Mouse (Mus musculus): Measurements from ENCODE around the gene Chrm1. TPM values are rescaled to one million over a fixed set of nuclear protein-coding genes. Genes with fewer than 3 reads are reported as not detected.

Chrm1 gene
- polyA plus RNA-seq, 1 experiment = not detected

GRCm38 (mm10) chr19:8672859-8673258, 9.3 kb downstream of the Chrm1 start:
- TF ChIP-seq CTCF (IDR thresholded peaks at IDR 0.05; ENCODE audit: control insufficient read depth, insufficient read depth, low read length) (no peak), POLR2A (IDR thresholded peaks at IDR 0.05; ENCODE audit: borderline replicate concordance, control insufficient read depth, low read depth, low read length) (no peak)
- no peaks in the 10 kb centered on the region; the same call in 1 of the 2 replicates for H3K4me1 ChIP-seq (ENCODE audit: control insufficient read depth, insufficient read depth, low read length)
- 73% methylated on average over 3 of the region's 3 CpGs for WGBS
- H3K27ac ChIP-seq (ENCODE audit: control insufficient read depth, insufficient read depth, low read depth, low read length, poor library complexity) = no peak overlapping the region
- no peak overlapping the region for H3K4me3 ChIP-seq (replicated peaks; ENCODE audit: control insufficient read depth, low read depth, low read length)

- TF ChIP-seq CTCF (IDR thresholded peaks at IDR 0.05; ENCODE audit: control insufficient read depth, insufficient read depth, low read length) = no peak
- no peak for TF ChIP-seq POLR2A (IDR thresholded peaks at IDR 0.05; ENCODE audit: borderline replicate concordance, control insufficient read depth, low read depth, low read length)
- Histone ChIP-seq H3K4me3 (replicated peaks; ENCODE audit: control insufficient read depth, low read depth, low read length) (no peak overlapping the region), H3K4me1 (ENCODE audit: control insufficient read depth, insufficient read depth, low read length) (no peaks in the 10 kb centered on the region; the same call in 1 of the 2 replicates), H3K27ac (ENCODE audit: control insufficient read depth, insufficient read depth, low read depth, low read length, poor library complexity) (no peak overlapping the region)
- 27% methylated on average over 9 of the region's 9 CpGs for WGBS
Observed at GRCm38 (mm10) chr19:8673336-8674063, 9.9 kb downstream of the Chrm1 start.

- Histone ChIP-seq H3K4me3 (replicated peaks; ENCODE audit: control insufficient read depth, low read depth, low read length) (no peak overlapping the region), H3K4me1 (ENCODE audit: control insufficient read depth, insufficient read depth, low read length) (no peaks in the 10 kb centered on the region; the same call in 1 of the 2 replicates)
- 86% methylated on average over 18 of the region's 18 CpGs for WGBS
Observed at GRCm38 (mm10) chr19:8679031-8679779, 15.6 kb downstream of the Chrm1 start.

DNA sequence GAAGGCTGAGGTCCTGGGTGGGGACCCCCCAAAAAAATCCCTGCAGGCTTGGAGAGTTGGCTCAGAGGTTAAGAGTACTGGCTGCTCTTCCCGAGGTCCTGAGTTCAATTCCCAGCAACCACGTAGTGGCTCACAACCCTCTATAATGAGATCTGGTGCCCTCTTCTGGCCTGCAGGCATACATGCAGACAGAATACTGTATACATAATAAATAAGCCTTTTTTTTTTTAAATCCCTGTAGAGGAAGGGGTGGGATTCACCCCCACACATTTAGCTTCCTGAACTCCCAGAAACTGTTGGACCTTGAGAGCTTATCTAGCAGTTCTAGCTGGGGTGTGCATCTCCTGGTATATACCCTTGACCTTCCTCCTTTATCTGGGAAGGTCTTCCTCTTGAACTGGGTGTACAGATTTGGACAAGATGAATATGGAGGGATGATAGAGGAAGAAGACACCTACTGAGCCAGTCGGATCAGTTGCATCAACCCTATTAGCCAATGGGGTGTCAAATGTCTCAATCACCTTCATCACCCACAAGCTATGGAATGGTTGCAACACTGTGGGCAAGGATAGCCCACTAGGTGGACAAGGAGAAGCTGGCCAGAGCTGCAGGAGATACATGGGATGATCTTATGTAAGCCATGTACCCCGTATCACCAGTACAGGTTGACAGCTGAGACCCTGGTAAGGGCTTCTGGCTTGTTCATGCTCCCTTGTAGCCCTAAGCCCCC, 18.2 kb downstream of the Chrm1 start:
- no peak overlapping the region for H3K4me3 ChIP-seq (replicated peaks; ENCODE audit: control insufficient read depth, low read depth, low read length)
- WGBS = 58% methylated on average over 4 of the region's 4 CpGs
- TF ChIP-seq POLR2A (IDR thresholded peaks at IDR 0.05; ENCODE audit: borderline replicate concordance, control insufficient read depth, low read depth, low read length) (no peak), CTCF (IDR thresholded peaks at IDR 0.05; ENCODE audit: control insufficient read depth, insufficient read depth, low read length) (no peak)
- no peak overlapping the region for H3K27ac ChIP-seq (ENCODE audit: control insufficient read depth, insufficient read depth, low read depth, low read length, poor library complexity)
- H3K4me1 ChIP-seq (ENCODE audit: control insufficient read depth, insufficient read depth, low read length) = no peaks in the 10 kb centered on the region; the same call in 1 of the 2 replicates

More at GRCm38 (mm10) chr19:8679031-8679779, 15.6 kb downstream of the Chrm1 start:
- TF ChIP-seq POLR2A (IDR thresholded peaks at IDR 0.05; ENCODE audit: borderline replicate concordance, control insufficient read depth, low read depth, low read length) = no peak
- TF ChIP-seq CTCF (IDR thresholded peaks at IDR 0.05; ENCODE audit: control insufficient read depth, insufficient read depth, low read length) = no peak
- no peak overlapping the region for H3K27ac ChIP-seq (ENCODE audit: control insufficient read depth, insufficient read depth, low read depth, low read length, poor library complexity)

DNA sequence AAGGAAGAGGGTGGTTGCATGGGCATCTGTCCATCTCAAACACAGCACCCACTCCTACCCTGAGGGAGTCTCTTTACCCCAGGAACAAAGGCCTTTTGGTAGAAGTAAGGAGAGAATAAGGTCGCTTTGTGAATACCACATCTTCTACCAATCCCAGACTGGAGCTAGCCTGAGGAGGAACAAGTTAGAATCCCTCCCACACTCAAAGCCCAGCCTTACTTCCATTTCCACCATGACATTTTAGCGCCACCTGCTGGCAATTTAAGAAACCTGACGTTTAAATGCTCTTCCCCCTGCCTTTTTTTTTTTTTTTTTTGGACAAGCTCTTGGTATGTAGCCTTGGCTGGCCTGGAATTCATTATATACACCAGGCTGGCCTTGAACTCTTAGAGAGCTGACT, 19.4 kb downstream of the Chrm1 start:
- TF ChIP-seq CTCF (IDR thresholded peaks at IDR 0.05; ENCODE audit: control insufficient read depth, insufficient read depth, low read length) = peak; percentile 25; the same call in 1 of the 2 replicates
- no peak for TF ChIP-seq POLR2A (IDR thresholded peaks at IDR 0.05; ENCODE audit: borderline replicate concordance, control insufficient read depth, low read depth, low read length)

DNA sequence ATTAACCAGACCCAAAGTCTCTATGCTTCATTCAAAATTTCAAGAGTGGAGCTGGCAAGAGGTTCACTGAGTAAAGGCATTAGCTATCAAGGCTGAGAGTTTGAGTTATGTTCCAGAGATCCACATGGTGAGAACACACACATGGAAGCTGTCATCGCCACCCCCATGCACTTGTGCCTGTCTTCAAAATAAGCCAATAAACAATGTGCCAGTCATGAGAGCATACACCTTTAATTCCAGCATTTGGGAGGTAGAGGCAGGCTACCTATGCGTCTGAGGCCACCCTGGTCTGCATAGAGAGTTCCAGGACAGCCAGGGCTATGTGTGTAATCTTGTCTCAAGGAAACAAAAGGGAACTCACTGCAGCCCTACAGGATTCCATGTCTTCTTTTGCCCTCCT, 20.0 kb downstream of the Chrm1 start:
- TF ChIP-seq POLR2A (IDR thresholded peaks at IDR 0.05; ENCODE audit: borderline replicate concordance, control insufficient read depth, low read depth, low read length) (no peak), CTCF (IDR thresholded peaks at IDR 0.05; ENCODE audit: control insufficient read depth, insufficient read depth, low read length) (no peak)
- 80% methylated on average over 2 of the region's 2 CpGs for WGBS
- Histone ChIP-seq H3K4me3 (replicated peaks; ENCODE audit: control insufficient read depth, low read depth, low read length) (no peak overlapping the region), H3K4me1 (ENCODE audit: control insufficient read depth, insufficient read depth, low read length) (no peaks in the 10 kb centered on the region; the same call in 1 of the 2 replicates), H3K27ac (ENCODE audit: control insufficient read depth, insufficient read depth, low read depth, low read length, poor library complexity) (no peak overlapping the region)

More for the DNA sequence above, 19.4 kb downstream of the Chrm1 start:
- Histone ChIP-seq H3K4me1 (ENCODE audit: control insufficient read depth, insufficient read depth, low read length) (no peaks in the 10 kb centered on the region; the same call in 1 of the 2 replicates), H3K4me3 (replicated peaks; ENCODE audit: control insufficient read depth, low read depth, low read length) (no peak overlapping the region), H3K27ac (ENCODE audit: control insufficient read depth, insufficient read depth, low read depth, low read length, poor library complexity) (no peak overlapping the region)
- 0% methylated on average over 3 of the region's 3 CpGs for WGBS

DNA sequence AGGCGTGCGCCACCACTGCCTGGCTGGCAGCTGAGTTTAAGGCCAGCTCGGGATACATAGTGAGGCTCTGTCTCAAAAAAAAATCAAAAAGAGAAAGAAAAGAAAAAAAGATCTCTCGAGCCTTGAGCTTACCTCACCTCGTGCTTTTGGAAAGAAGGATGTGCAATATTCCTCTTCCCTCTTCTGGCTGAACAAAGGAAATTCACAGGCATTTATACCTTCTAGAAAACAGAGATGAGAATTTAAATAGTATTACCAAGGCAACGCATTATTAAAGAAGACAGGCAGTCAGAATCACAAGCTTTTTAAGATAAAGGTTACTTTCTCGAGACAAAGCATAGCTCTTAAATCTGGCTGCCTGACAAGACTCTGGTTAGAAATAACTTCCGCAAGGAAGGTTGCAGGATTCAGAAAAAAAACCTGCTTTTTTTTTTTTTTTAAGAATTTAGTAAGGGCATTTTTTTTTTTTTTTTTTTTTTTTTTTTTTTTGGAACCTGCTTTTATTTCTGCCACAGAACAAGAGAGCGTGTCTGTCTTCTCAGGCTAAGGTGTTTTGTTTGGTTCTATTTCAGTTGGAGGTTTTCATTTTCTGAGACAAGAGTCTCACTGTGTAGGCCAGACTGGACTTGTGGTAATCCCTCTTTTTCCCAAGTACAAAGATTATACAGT, 28.4 kb downstream of the Chrm1 start:
- H3K4me3 ChIP-seq (replicated peaks; ENCODE audit: control insufficient read depth, low read depth, low read length) = no peak overlapping the region
- 54% methylated on average over 9 of the region's 9 CpGs for WGBS
- no peaks in the 10 kb centered on the region for H3K4me1 ChIP-seq (ENCODE audit: control insufficient read depth, insufficient read depth, low read length)
- H3K27ac ChIP-seq (ENCODE audit: control insufficient read depth, insufficient read depth, low read depth, low read length, poor library complexity) = no peak overlapping the region
- no peak for TF ChIP-seq CTCF (IDR thresholded peaks at IDR 0.05; ENCODE audit: control insufficient read depth, insufficient read depth, low read length)
- TF ChIP-seq POLR2A (IDR thresholded peaks at IDR 0.05; ENCODE audit: borderline replicate concordance, control insufficient read depth, low read depth, low read length) = no peak
